Mouse (Mus musculus): ENCODE results near the gene Hdac1.

Gene Hdac1

DNA sequence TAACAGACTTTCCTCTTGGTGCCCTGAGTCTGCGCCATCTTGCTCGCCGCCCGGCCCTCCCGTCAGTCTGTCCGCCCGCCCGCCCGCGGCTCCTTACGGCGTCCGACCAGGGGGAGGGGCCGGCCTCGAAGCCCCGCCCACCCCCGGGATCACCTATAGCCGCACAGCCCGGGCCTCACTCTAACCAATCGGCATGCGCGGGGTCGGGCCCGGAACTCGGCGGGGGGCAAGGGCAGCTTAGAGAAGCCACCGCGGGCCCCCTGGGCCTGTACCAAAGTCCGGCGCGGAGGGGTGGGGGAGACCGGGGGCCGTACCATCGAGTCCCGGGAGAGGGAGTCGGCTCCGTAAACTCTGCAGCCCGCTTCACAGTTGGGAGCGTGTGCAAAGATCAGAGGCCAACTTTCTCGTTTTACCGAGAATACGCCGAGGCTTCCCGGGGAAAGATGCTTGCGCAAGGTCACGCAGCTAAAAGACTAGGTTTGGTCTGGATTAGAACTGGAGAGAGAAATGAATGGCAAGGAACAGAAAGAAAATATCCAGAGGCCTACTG is at the start of gene Hdac1:
Hdac1 (minus strand) TSS at position 122 of the 550 bp plus-strand sequence.
- peak; percentile 97 for DNase-seq

DNA sequence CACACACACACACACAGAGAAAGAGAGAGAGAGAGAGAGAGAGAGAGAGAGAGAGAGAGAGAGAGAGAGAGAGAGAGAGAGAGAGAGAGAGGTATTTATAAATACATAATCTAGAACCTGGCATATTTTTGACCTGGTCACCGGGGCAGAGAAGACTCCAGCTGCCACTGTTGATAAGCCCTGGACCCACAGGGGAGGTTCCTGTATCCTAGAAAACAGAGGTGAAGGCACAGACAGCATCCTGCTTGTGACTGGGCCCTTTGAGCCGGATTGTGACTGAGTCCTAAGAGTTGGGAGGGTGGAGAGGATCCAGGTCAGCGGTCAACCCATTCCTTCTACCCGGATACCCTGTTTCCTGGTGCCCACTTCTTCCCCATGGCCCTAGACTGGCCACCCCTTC is 46.4 kb upstream of the Hdac1 start:
- no peak for DNase-seq

DNA sequence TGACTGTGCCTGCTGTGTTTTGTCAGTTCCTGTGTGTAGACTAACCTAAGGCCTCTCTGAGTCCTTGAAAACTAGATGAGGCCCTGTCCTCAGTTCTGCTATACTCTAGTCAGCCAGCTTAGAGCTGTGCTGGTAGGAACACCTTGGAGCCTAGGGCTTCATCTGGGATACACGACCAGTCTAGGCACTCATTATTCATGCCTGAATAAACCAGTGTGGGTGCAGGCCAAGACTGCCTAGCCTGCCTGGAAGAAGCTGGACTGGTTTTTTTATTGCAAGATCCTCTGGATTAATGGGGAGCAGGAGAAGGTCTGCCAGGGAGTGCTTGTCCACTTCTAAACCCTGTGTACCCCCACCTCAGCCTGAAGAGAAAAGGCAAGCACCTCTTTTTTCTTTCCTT is 44.4 kb upstream of the Hdac1 start:
- no peak for DNase-seq

DNA sequence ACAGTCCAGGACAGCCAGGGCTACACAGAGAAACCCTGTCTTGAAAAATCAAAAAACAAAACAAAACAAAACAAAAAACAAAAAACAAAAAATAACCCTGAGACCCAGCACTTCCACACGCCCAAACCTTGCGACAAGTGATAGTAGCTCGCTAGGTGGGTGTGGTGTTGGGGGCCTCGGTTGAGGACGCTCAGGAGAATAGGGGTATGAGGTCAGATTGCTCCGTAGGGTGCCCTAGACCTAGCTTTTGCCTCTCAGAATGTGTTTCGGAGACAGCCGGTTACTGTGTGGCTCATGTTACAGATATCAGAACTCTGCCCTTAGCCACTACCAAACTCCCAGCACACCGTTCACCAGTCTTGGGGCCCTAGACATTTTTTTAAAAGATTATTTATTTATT is 43.3 kb upstream of the Hdac1 start:
- DNase-seq: no peak

DNA sequence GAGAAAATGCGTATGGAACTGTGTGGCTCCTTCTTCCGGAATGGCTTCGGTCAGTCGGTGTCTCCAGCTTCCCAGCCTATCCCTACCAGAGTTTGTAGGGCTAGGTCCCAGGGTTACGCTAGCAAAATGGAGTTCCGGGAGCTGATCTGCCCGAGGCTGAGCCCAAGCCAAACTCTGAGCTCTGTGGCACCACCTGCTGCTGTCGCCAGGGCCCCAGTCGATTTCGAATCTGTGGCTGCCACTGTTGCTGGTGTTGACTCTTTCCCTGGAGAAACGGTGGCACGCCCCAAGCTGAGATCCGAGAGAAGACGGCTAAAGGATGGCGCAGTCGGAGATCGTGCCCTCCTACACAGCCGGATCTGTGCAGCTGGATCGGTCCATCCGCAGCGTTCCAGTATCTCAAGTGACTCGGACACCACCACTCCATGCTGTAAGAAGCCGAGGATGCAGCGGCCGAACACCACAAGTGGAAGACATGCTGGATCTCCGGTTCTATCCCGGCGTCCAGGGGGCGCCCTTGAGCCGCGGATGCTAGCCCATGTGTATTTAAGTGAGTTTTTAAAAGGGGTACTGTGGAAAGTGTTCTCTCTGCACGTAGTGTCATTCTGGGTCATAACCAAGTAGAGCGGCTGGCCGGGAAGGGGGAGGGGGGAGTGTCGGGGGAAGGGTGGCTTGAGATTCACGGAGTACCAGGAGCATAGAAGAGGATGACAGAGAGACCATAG is 42.5 kb upstream of the Hdac1 start:
- DNase-seq: peak; percentile 73 to 92

DNA sequence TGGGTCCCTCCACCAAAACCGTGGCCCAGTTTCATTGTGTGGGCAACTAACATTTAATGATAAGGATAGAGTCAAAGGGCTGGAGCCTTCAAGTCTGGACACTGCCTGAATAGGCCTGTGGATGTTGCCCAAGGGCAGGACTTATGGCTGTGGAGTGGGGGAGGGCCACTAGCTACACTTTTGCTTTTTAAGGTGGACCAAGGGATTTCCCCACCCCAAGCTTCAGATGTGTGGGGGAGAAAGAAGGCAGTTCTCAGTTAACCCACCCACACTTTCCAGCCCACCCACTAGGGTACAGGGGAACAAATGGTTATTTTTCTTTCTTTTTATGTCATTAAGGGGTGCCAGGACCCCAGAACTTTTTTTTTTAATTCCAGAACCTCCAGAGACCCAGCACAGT is 41.9 kb upstream of the Hdac1 start:
- DNase-seq: peak in 1 of 2 experiments; percentile 17

DNA sequence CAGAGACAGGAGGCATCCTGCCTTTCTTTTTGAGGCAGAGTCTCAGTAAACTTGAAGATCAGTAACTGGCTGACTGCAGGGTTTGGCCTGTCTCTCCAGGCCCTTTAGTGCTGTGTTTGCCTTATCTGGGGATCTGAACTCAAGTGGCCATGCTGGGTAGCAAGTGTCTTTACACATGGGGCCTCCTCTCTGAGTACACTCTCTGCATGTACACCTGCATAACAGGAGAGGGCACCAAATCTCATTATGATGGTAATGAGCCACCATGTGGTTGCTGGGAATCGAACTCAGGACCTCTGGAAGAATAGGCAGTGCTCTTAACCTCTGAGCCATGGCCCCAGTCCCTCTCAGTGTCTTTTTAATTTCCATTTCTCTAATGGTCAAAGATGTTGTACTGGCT is 39.7 kb upstream of the Hdac1 start:
- no peak for DNase-seq

DNA sequence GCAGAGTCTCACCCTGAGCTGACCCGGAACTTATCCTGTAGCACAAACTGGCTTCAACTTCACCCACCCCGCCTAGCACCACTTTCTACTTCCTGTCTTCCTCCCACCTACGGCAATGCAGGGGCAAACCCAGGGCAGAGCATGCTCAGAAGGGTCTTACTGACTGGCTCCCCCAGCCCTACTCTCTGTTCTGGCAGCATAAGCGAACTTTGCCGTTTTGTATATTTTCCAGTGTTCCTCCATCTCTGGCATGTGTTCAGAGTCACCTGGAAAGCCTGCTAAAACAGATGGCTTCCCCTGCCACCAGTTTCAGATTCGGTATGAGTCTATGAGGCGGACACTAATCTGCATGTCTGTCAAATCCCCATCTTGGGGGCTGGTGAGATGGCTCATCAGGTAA is 37.8 kb upstream of the Hdac1 start:
- DNase-seq: peak; percentile 36 to 45

DNA sequence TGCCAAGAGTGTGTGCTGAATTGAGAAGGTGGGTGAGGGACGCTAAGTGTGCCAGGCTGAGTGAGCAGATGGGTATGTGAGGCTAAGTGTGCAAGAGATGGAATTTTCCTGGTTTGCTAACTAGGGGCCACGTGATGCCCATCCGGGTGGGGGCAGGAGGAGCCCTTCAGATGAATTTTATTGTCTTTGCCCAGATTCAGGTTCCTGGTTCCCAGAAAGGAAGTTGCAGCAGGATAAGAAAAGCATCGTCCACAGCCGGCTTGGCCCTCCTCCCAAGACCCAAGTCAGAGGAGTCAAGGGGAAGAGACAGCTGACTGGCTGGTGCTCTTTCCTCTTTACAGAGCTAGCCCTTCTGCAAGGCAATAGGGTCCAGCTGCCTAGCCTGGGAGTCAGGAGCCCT is 36.0 kb upstream of the Hdac1 start, which contains the start of gene Fam167b:
Fam167b (minus strand) TSS at position 84 of the 400 bp plus-strand sequence.
- no peak for DNase-seq

DNA sequence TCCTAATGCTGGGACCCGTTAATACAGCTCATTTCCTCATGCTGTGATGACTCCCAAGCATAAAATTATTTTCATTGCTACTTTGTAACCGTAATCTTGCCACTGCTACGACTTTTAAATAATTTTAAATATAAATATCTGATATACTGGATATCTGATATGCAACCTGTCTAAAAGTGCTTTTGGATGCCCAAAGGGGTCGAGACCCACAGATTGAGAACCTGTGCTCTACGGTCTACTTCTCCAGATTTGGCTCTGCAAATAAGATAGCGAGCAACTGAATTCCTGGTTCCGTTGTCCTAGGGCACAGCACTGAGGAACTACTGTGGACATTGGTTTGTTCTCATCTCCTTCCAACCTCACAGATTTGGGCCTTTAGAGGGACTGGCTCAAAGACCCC is 35.2 kb upstream of the Hdac1 start:
- DNase-seq: no peak

DNA sequence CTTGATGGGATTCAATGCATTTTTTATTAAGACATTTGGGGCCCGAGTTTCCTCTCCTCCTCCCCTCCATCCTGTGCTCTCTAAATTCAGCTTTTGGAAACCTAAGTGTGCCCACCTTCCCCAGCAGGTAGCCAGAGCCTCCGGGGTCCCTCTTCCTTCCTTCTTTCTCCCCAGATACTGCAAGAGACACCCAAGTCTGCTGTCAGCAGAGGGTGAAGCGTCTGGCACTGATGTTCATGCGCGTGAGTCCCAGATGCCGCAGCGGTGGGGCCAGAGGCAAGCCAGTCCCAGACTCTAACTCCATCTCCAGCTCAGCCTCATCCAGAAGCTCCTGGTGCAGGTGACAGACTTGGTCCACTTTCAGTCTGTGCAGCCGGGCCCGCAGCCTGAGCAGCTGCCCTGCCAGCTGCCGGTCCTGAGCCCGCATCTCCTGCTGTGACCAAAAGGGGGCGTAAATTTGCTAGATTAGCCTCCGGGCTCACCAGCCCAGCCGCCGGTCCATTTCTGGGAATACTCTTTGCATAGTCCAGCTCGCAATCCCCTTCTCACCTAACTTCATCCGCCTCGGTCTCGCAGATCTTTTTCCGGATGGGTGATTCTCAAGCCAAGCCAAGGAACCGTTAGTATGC is 34.5 kb upstream of the Hdac1 start:
- peak; percentile 67 to 75 for DNase-seq

DNA sequence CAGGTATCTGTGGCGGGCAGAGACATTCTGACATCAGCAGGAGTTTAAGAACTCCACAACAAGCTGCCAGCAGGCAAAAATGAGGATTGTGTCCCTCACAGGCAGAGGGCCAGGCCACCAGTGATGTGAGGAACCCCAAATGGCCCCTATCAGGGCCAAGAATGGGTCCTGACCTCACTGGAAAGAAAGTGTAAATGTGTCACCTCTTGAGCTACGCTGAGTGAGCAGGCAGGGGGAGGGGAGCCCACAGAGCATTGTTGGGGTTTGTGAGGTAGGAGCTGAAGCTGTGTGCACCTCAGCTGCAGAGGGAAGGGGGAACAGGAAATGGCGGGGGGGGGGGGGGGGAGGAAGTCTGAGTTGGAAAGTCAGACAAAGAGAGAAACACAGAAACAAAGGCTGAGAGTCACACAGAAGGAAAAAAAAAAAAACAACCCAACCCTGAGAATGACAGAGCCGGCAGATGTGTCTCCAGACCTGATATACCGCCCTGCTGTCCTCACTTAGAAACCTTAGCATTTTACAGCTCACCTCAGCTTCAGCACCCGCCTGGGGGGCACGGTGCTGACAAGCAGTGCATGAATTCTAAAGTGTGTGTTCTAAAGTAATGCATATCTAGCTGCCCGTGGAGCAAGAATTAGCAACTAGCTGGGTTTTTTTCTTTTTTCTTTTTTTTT is 32.8 kb upstream of the Hdac1 start:
- peak; percentile 77 to 84 for DNase-seq

DNA sequence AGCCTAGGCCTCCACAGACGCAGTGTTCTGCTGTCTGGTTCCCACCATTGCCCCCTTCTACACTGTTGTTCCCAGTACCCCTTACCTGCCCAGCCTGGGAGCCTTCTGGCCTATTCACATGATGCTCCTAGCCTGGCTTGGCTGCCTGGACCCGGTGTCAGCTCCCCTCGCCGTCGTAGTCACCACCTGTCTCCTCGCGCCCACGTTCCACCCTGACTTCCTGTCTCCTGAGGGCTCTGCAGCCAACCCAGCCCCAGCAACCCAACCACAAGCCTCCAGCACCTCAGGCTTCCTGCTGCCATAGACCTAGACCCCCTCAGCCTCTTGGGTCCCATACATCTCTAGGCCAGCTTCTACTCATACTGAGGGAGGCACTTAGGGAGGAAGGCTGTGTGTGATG is 30.9 kb upstream of the Hdac1 start, which contains the start of gene Lck:
Lck (minus strand) TSS at position 212 of the 400 bp plus-strand sequence.
- peak; percentile 54 to 57 for DNase-seq

DNA sequence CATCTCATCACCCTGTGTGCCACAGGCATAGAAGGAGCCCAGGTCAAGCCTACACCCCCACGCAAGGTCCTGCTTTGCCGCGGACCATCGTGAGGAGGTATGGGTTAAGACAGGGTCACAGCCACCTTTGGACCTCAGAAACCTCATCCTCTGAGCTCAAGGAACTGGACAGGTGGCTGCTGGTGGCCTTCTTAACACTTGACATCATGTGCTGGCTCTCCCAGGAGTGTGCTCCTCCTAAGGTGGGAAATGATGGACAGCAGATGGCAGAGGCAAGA is 30.5 kb upstream of the Hdac1 start:
- no peak for DNase-seq

DNA sequence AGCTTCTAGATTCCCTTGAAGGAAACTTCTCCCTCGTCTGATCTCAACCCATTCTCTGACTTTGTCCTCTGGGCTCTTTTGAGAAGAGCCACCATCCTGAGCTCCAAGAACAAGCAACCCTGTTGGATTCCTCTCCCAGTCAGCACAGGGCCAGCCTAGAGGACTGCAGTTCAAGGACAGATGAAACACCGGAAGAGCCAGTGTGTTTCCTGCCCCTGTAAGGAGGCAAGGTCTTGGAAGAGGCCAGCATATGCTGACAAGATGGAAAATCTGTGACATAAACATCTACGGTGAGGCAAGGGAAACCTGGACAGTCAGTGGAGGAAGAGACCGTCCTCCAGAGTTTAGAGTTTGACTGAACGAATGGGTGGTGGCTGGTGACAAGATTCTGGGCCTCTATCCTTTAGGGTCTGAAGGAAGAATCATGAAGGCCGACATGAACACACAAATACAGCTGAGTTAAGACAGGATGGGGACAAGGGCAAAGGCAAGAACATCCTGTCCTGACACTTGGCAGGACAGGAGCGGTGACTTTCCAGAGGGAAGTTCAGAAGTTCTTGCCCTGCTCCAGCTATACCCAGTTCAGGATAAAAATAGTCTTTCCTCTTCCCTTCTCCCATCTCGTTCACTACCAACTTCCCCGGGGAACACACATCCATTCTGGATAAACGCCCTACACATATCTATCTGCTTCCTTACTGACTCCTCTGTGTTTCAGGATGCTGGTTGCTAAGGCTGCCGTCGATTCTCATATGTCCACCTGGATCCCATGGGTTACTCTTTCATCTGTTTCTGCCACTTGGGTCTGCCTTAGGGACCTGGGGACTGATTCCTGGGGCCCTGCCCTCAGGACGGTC is 30.0 kb upstream of the Hdac1 start:
- DNase-seq: no peak

DNA sequence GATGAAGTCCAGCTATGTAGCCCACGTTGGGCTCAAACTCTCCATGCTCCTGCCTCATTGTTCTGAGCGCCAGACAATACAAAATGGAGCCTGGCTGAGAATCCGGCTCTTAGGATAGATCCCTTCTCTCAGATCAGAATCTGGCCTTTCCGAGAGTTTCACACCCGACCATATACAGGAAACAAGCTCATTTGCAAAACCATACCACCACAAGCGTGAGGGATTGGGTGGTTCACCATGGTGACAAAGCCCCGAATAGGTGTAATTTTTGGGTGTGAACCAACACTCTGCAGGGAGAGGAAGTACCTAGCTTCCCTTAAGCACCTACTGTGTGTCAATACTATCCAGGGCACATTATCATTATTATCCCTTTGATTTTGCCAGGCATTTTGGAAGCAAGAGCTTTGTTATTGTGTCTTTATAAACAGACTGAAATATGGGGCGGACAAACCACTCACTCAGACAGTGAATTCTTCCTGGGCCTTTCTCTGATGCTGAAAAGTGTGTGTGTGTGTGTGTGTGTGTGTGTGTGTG is 29.1 kb upstream of the Hdac1 start:
- DNase-seq: no peak

DNA sequence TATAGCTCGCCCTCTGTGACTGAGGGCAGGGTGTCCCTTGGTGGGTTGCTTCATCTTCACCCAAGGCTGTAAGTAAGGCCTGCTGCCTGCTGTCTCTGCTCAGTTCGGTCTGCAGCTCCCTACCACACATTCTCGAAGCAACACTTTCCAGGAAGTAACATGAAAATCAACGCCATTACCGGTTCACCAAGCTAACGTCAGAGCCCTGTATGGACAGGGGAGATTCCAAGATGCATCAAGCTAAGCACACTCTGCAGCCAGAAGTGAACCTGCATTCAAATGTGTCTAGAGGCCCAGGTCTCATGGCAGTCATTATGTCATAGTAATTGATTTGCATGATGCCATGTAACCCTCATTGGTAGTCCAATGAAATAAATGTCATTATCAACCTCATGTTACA is 27.5 kb upstream of the Hdac1 start:
- no peak for DNase-seq

DNA sequence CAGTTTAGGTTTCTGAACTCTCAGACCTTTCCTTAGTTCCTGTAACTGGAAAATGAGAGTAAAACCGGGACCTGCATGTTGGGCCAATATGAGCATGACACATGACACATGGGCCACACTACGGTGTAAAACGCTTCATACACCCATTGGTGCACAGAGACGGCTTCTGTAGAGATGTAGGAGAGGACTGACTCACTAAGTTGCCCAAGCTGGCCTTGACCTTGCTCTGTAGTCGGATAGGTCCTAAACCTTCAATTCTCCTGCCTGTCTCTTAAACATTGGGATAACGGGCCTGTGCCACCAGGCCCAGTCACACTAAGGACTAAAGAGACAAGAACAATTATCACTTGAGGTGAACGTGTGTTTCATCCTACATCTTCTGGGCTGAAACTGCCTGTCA is 25.9 kb upstream of the Hdac1 start:
- no peak for DNase-seq

DNA sequence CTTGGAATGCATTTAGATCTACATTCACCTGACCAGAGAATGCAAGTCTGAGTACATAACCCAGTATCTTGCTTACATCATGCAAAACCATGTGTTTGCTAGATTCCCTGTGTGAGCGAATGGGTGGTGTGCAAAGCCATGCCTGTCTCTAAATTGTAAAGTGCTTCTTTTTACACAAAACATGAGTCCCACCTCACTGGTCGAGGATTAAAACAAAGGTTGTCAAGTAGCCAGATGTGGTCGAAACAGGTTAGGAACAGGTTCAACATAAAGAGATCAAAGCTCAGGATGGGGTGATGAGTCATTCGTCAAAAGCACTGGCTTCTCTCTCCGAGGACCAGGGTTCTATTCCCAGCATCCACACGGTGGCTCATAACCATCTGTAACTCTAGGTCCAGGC is 22.6 kb upstream of the Hdac1 start:
- DNase-seq: no peak

DNA sequence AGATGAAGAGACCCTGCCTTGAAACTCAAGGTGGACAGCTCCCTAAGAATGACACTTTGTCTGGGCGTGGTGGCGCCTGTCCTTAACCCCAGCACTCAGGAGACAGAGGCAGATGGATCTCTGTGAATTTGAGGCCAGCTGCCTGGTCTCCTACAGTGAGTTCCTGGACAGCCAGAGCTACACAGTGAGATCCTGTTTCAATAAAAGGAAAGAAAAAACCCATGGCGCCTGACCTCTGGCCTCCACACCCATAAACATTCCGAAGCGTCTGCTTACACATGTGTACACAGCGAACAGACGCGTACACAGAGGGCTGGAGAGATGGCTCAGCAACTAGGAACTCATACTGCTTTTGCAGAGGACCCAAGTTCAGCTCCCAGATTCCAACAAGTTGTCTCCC is 21.2 kb upstream of the Hdac1 start:
- no peak for DNase-seq

DNA sequence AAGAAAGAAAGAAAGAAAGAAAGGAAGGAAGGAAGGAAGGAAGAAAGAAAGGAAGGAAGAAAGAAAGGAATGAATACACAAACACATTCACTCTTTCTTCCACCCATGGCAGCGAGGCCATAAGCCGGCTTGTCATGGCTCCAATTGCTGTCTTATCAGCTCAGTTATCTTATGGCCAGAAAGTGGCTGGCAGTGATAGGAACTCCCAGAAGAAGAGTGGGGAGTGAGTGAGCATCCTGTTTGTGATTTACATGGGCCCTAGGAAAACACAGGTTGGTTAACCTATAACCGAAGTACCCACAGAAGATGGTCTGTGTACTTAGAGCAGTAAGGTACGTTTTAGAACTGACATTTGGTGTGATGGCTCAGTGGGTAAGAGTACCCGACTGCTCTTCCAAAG is 18.7 kb upstream of the Hdac1 start:
- no peak for DNase-seq

DNA sequence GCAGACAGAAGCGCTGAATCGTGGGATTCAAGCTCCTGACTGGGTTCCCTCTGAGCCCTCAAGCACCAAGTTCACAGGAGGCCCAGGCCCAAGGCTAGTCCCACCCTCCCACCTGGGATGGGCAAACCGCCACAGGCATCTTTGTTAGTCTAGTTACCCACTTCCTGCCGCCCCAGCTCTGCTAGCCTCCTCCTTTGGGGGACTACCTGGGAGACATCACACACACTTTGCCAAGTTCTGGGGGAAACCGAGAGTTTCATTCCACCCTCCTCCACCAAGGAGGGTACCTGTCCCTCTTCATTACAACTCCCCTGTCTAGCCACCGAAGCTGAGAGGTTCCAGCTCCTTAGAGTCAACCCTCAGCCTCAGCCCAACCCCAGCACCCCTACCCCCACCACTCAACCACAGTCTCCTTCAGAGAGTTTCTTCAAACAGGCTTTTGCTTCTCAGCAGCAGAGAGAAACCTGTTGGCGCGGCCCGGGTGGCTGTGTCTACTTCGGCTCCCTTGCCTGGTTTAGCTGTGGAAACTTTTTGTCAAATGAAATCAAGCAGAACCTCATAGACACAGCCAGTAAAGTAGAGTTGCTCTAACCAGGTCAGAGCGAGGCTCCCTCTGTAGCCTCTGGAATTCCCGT is 15.9 kb upstream of the Hdac1 start:
- DNase-seq: peak; percentile 46 to 47
